Mouse (Mus musculus): Measurements from ENCODE around the gene Mast1.

- TF ChIP-seq POLR2A (IDR thresholded peaks at IDR 0.05; ENCODE audit: low read depth, low read length) = peak; percentile 81
- no peak; the same call in 1 of the 2 replicates for TF ChIP-seq CHD2 (IDR thresholded peaks at IDR 0.05; ENCODE audit: low read length)
- no peak for TF ChIP-seq UBTF (IDR thresholded peaks at IDR 0.05; ENCODE audit: low read depth, low read length)
- TF ChIP-seq CTCF (conservative IDR thresholded peaks at IDR 0.05 in 1 of 2, IDR thresholded peaks at IDR 0.05 in 1 of 2; ENCODE audit: low read depth in 2 of 2, low read length in 2 of 2) = no peak
- TF ChIP-seq USF1 (IDR thresholded peaks at IDR 0.05; ENCODE audit: low read depth, low read length) = no peak
- no peak for TF ChIP-seq ZNF384 (IDR thresholded peaks at IDR 0.05; ENCODE audit: low read depth, low read length)
- peak; percentile 64 for TF ChIP-seq NELFE (IDR thresholded peaks at IDR 0.05; ENCODE audit: low read depth, low read length)
- peak; percentile 85 for TF ChIP-seq MAX (IDR thresholded peaks at IDR 0.05; ENCODE audit: low read length)
- TF ChIP-seq RCOR1 (conservative IDR thresholded peaks at IDR 0.05; ENCODE audit: low read depth, low read length) = no peak
- TF ChIP-seq MYC (IDR thresholded peaks at IDR 0.05; ENCODE audit: low read depth, low read length) = 0 out of 2 replicates have a peak, but pooled peaks have one; percentile 82
Observed at GRCm38 (mm10) chr8:84965731-84966291, 28.7 kb upstream of the Mast1 start.

All from CH12.LX (cell line).